Mouse (Mus musculus) hindbrain, embryonic 14.5 days (tissue): ENCODE results near the gene Ctdspl. TPM values are rescaled to one million over a fixed set of nuclear protein-coding genes. Genes with fewer than 3 reads are reported as not detected.

Source experiments
- ATAC-seq: fragments of 200-750 bp; cut with Nextera tagmentation; 2 replicates; pipeline ENCODE4 v1.8.0; 2017; ENCODE audit warnings: moderate number of reproducible peaks, mild to moderate bottlenecking, moderate TSS enrichment, moderate library complexity; ENCODE audit not compliant: low FRiP score
- DNase-seq: peaks from one replicate; pipeline ENCODE4 v3.0.0-alpha.2; 2015; ENCODE audit warnings: low spot score
- H3K27ac ChIP-seq: fragments of 300-500 bp; sonication (generic); 2 replicates; pipeline ENCODE4 v1.5.1; 2014; ENCODE audit warnings: mild to moderate bottlenecking, moderate library complexity
- H3K27me3 ChIP-seq: fragments of 300-500 bp; sonication (generic); 2 replicates; pipeline ENCODE4 v1.6.1; 2014; ENCODE audit warnings: mild to moderate bottlenecking, low read length, mixed read lengths; ENCODE audit not compliant: control insufficient read depth, insufficient read depth
- H3K36me3 ChIP-seq: fragments of 300-500 bp; sonication (generic); replicated peaks from 2 replicates; pipeline ENCODE4 v1.6.1; 2014; ENCODE audit not compliant: control insufficient read depth, insufficient read depth
- H3K4me1 ChIP-seq: fragments of 300-500 bp; sonication (generic); replicated peaks from 2 replicates; pipeline ENCODE4 v1.6.1; 2014; ENCODE audit warnings: antibody characterized with exemption, low read length, mixed read lengths; ENCODE audit not compliant: control insufficient read depth, insufficient read depth
- H3K4me2 ChIP-seq: fragments of 300-500 bp; sonication (generic); replicated peaks from 2 replicates; pipeline ENCODE4 v1.6.1; 2014; ENCODE audit warnings: mild to moderate bottlenecking, moderate library complexity
- H3K4me3 ChIP-seq: fragments of 300-500 bp; sonication (generic); replicated peaks from 2 replicates; pipeline ENCODE4 v1.5.1; 2014; ENCODE audit warnings: mild to moderate bottlenecking, low read length
- H3K9ac ChIP-seq: fragments of 300-500 bp; sonication (generic); 2 replicates; pipeline ENCODE4 v1.6.1; 2014
- H3K9me3 ChIP-seq: fragments of 300-500 bp; sonication (generic); 2 replicates; pipeline ENCODE4 v1.6.1; 2016; ENCODE audit warnings: low read length; ENCODE audit not compliant: control insufficient read depth
- WGBS: fragments of 180-500 bp; shearing (Covaris S2); extraction: QIAGEN DNeasy Blood & Tissue Kit; methylation state at CpG from one replicate; pipeline ENCODE4 v1.1.7; 2014; 5-methylcytosine and 5-hydroxymethylcytosine counted together
- polyA plus RNA-seq: library from polyadenylated mRNA; unstranded; fragments of >200 nt; fragmentation: Nextera tagmentation; extraction: Ambion mirVana; gene quantifications from 2 replicates; pipeline ENCODE4 v1.2.1, GENCODE M21; 2014

Ctdspl gene
- polyA plus RNA-seq, 1 experiment from 2014 or later, result 7.5 TPM

DNA sequence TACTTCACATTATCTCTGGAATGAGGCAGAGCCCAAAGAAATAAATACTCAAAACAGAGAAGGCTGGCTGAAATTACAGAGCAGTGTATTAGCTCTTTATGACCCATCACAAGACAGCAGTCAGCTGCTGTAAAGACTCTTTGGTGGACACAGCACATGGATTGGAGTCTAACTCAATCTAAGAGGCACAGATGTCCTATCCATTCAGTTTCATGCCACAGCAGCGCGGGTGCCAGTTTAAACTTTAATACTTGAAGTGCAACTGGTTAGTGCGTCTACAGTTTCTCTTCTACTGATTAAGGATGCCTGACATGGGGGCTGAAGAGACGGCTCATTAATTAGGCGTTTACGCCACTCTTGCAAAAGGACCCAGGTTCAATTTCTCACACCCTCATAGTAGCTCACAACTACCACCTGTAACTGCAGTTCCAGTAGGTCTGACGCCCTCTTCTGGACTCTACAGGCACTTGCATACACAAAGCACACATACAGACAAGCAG, 99.6 kb downstream of the Ctdspl start:
- no peaks in the 10 kb centered on the region for H3K4me1 ChIP-seq
- no peaks in the 10 kb centered on the region for H3K27me3 ChIP-seq
- H3K36me3 ChIP-seq, result no peaks in the 10 kb centered on the region
- DNase-seq (no peak), ATAC-seq (no peak)
- no peak overlapping the region for H3K4me3 ChIP-seq
- no peak overlapping the region for H3K4me2 ChIP-seq
- no peak overlapping the region for H3K9ac ChIP-seq
- WGBS, result 87% methylated on average over 7 of the region's 7 CpGs
- no peaks in the 10 kb centered on the region for H3K9me3 ChIP-seq
- H3K27ac ChIP-seq, result no peak overlapping the region

DNA sequence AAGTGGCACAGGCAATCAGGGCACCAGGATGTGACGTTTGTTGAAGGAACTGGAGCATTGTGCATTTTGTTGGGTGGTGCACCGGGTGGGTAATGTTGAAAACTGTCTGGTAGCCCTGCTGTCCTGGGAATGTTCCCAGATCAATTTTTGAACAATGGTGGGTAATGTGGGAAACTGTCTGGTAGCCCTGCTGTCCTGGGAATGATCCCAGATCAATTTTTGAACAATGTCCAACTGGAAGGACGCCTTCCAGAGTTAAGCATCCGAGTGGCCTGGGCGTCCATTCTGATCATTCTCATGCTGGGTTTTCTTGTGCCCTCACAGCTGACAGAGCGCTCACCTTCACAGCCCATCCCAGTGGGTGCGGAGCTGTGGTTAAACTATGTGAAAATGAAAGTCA, 101.1 kb downstream of the Ctdspl start:
- DNase-seq (no peak), ATAC-seq (no peak)
- Histone ChIP-seq H3K4me2 (no peak overlapping the region), H3K27me3 (no peaks in the 10 kb centered on the region), H3K9me3 (no peaks in the 10 kb centered on the region), H3K9ac (no peak overlapping the region), H3K36me3 (no peaks in the 10 kb centered on the region), H3K4me1 (peaks cover 5% of the 10 kb centered on the region; the same call in 1 of the 2 replicates), H3K4me3 (no peak overlapping the region), H3K27ac (no peak overlapping the region)
- WGBS, result 88% methylated on average over 7 of the region's 7 CpGs

DNA sequence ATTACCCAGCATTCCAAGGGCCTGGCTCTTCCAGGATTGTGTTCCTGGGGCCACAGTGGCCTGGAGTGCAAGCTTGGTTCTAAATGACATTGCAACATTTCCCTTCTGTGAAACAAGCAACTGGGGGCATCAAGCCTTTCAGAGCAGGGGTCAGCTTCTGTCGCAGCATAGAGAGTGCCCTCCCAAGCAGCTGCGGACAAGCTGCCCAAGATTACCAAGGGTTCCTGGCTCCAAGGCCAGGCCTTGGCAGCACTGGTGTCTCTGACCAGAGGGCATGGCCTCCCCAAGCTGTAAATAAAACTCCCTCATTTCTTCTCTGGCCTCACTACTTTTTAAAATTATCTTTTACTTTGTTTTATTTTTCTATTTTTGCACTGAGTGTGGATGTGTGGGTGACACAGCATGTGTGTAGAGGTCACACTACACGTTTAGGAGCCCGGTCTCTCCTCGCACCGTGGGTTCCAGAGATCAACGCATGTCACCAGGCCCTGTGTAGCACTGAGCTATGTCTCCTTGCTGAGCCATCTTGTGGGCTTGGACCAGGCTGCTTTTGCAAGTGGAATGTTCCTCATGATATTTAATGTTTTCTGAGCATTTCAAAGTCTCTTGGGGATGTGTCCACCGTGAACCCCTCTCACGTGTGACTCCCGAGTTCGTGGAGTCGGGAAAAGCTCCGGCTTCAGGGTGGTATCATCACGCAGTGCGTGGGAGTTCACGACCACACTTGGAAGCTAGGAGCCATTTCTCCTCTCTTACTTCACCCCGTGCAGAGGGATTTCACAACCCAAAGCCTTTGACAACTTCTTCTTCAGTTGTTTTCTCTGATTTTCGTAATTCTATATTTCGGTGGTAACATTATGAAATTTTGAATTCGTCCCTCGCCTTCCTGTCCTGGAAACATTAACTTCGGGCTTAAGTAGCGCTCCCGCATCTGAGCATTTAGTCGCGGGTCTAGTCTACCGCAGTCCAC, 102.3 kb downstream of the Ctdspl start:
- no peak for ATAC-seq
- Histone ChIP-seq H3K27me3 (no peaks in the 10 kb centered on the region), H3K4me1 (peaks cover 17% of the 10 kb centered on the region), H3K27ac (no peak overlapping the region), H3K36me3 (no peaks in the 10 kb centered on the region), H3K9ac (no peak overlapping the region), H3K9me3 (no peaks in the 10 kb centered on the region), H3K4me2 (no peak overlapping the region), H3K4me3 (no peak overlapping the region)
- 94% methylated on average over 27 of the region's 27 CpGs for WGBS
- no peak for DNase-seq

DNA sequence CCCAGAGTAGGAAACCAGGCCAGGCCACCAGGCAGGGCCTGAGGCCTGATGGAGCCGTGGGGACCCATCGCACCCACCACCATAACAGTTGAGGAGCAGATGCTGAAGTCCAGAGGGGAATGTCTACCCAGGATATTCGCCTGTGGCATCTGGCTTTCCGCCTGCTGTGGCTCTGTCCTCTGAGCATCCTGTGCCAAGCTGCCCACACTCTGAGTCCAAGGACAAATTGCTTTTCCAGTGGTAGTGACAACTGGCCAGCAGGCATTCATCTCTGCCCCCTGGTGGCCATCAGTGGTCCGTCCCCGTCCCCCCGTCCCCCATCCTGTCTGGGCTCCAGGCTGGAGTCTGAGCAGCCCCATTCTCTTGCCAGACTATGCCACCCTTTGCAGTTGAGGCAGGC, 103.3 kb downstream of the Ctdspl start:
- Histone ChIP-seq H3K27me3 (no peaks in the 10 kb centered on the region), H3K4me1 (peaks cover 27% of the 10 kb centered on the region), H3K4me2 (no peak overlapping the region), H3K27ac (no peak overlapping the region), H3K9ac (no peak overlapping the region), H3K9me3 (no peaks in the 10 kb centered on the region), H3K36me3 (no peaks in the 10 kb centered on the region), H3K4me3 (no peak overlapping the region)
- DNase-seq (no peak), ATAC-seq (no peak)
- 46% methylated on average over 7 of the region's 7 CpGs for WGBS

DNA sequence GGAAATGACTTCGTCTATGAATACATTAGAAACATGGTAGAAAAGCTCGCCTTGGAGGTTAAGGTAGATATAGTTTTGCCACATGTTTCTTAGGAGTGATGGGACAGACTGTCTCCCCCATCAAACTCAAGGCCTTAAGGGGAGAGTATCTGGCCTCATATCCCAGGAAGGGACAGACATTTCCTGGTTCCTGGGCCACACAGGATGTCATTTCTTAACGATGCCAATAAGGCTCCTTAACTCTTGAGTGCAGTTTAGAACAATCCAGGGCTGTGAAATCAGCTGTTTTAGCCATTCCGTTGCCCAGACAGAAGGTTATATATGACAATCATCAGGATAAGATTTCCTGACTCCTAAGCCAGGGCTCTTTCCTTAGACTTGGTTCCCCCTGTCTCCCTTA, 104.8 kb downstream of the Ctdspl start:
- H3K36me3 ChIP-seq, result no peaks in the 10 kb centered on the region; the same call in 1 of the 2 replicates
- H3K9ac ChIP-seq, result no peak overlapping the region
- DNase-seq (no peak), ATAC-seq (no peak)
- no peak overlapping the region for H3K27ac ChIP-seq
- no peak overlapping the region for H3K4me3 ChIP-seq
- H3K4me2 ChIP-seq, result no peak overlapping the region
- 92% methylated on average over 4 of the region's 4 CpGs for WGBS
- no peaks in the 10 kb centered on the region for H3K27me3 ChIP-seq
- no peaks in the 10 kb centered on the region for H3K9me3 ChIP-seq
- peaks cover 33% of the 10 kb centered on the region for H3K4me1 ChIP-seq

DNA sequence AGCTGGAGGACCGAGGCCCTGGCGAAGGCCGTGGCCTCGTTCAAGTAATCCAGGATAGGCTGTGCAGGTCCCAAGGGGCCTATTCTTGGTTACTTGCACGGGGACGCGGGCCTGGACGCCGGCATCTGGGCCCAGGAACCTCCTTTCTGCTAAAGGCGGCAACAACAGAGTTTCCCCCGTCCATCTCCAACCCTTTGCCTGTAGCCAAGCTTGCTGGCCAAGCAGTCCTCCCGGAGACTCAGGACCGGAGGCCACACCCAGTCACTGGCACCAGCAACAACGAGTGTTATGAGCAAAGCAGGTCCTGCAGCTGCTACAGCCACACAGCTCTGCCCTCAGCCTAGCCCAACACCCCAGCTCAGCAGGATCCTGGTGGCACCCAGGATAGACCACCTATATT, 105.5 kb downstream of the Ctdspl start:
- Histone ChIP-seq H3K4me1 (peaks cover 34% of the 10 kb centered on the region), H3K27me3 (no peaks in the 10 kb centered on the region), H3K36me3 (no peaks in the 10 kb centered on the region; the same call in 1 of the 2 replicates), H3K4me3 (no peak overlapping the region), H3K9me3 (no peaks in the 10 kb centered on the region), H3K4me2 (no peak overlapping the region), H3K9ac (no peak overlapping the region), H3K27ac (no peak overlapping the region)
- 75% methylated on average over 14 of the region's 14 CpGs for WGBS
- no peak for ATAC-seq
- DNase-seq, result no peak

DNA sequence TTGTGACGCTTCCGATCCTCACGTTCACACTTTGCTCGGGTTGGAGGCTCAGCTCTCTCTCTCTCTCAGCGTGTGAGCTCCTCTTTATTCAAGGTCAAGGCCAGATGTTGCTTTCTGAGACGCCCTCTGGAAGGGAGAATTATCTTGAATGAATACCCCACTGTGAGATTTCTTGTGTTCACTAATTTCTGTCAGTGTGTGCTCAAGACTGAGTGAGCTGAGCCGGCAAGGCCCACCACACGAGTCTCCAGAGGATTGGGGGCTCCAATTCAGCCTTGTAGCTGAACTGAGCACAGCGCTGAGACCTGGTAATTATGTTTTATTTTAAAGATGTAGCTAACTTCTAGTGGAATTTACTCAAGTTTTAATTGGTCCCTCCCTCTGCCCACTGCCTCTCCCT, 106.3 kb downstream of the Ctdspl start:
- no peak overlapping the region for H3K4me2 ChIP-seq
- no peaks in the 10 kb centered on the region for H3K9me3 ChIP-seq
- H3K4me1 ChIP-seq, result peaks cover 37% of the 10 kb centered on the region
- H3K9ac ChIP-seq, result no peak overlapping the region
- no peaks in the 10 kb centered on the region; the same call in 1 of the 2 replicates for H3K36me3 ChIP-seq
- no peaks in the 10 kb centered on the region for H3K27me3 ChIP-seq
- no peak for ATAC-seq
- no peak for DNase-seq
- no peak overlapping the region for H3K4me3 ChIP-seq
- no peak overlapping the region for H3K27ac ChIP-seq
- WGBS, result 37% methylated on average over 9 of the region's 9 CpGs

DNA sequence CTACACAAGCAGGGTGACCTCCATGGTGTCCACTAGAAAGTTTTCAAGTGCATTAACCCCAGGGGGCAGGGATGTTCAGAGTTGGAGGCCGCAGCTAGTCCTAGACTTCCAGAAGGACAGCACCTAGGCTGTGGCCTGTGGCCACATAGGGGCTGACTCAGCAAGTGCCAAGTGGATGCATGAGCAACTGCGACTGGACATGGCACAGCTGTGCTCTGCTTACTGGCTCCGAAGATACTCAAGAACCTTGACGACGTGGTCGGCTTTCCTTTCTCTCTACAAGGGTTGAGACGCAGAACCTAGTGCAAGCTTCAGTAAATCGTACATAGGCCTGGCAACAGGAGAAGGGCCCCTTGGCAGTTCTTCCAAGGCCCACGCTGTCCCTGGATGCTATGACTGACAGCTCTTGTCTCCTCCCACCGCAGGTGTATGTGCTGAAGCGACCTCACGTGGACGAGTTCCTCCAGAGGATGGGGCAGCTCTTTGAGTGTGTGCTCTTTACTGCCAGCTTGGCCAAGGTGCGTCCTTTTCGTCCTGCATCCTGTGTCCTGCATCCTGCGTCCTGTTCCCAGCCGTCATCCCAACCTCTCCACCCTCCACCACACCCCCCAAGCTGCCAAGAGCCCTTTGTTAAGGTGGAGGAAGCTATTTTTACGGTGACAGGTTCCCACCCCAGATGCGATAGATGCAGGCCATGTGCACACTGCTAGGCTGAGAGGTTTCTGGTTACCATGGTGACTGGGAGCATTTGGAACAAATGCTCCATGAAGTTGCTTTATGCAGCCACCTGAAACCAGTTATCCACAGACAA, 107.1 kb downstream of the Ctdspl start:
- 59% methylated on average over 19 of the region's 19 CpGs for WGBS
- Histone ChIP-seq H3K27me3 (no peaks in the 10 kb centered on the region), H3K4me2 (no peak overlapping the region), H3K9me3 (no peaks in the 10 kb centered on the region), H3K27ac (peak overlapping the region; percentile 73), H3K4me3 (no peak overlapping the region), H3K4me1 (peaks cover 37% of the 10 kb centered on the region), H3K36me3 (no peaks in the 10 kb centered on the region; the same call in 1 of the 2 replicates), H3K9ac (no peak overlapping the region; the same call in 1 of the 2 replicates)
- ATAC-seq, result peak; percentile 41; the same call in 1 of the 2 replicates
- DNase-seq, result peak; percentile 57

DNA sequence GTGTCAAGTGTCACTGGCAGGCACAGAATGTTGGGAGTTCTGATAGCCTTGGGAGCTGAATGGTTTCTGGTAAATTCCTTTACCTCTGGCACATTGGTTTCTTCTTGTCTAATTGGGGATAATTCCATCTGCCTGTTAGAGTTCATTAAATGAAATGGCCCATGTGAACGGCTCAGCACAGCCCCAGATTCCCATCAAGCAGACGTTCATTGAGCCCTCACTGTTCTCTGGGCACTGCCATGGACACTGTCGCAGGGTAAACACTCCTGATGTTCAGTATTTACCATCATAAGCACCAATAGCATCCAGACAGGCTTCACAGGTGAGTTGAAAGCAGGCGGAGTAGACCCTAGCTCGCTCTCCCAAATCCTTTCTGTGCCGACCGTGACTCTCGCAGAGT, 107.8 kb downstream of the Ctdspl start:
- no peaks in the 10 kb centered on the region for H3K9me3 ChIP-seq
- H3K9ac ChIP-seq, result no peak overlapping the region
- WGBS, result 73% methylated on average over 8 of the region's 8 CpGs
- ATAC-seq, result no peak
- no peaks in the 10 kb centered on the region for H3K27me3 ChIP-seq
- no peak overlapping the region for H3K4me2 ChIP-seq
- peaks cover 37% of the 10 kb centered on the region for H3K4me1 ChIP-seq
- H3K36me3 ChIP-seq, result no peaks in the 10 kb centered on the region; the same call in 1 of the 2 replicates
- H3K4me3 ChIP-seq, result no peak overlapping the region
- H3K27ac ChIP-seq, result peak overlapping the region; percentile 73
- DNase-seq, result no peak
